Mouse (Mus musculus): ENCODE results near the gene Gm49776. TPM values are rescaled to one million over a fixed set of nuclear protein-coding genes. Genes with fewer than 3 reads are reported as not detected.
"Not testable (repeated sequence)": the region's sequence is repeated elsewhere in the genome, so short reads cannot be mapped to it uniquely, and the experiment has no call there.

Gene Gm49776
- polyA plus RNA-seq, 1 experiment from 2014 or later: not detected

GRCm38 (mm10) chr16:18195561-18195960 lies 62.6 kb downstream of the Gm49776 start:
- ATAC-seq (ENCODE audit: insufficient number of reproducible peaks, low FRiP score, low TSS enrichment, low read depth); H3K9me3 ChIP-seq; H3K4me2 ChIP-seq; H3K4me3 ChIP-seq; H3K27ac ChIP-seq; H3K9ac ChIP-seq; H3K36me3 ChIP-seq: not testable (repeated sequence)
- 25% methylated on average over 3 of the region's 3 CpGs for WGBS
- H3K27me3 ChIP-seq: peaks cover 14% of the 10 kb centered on the region
- H3K4me1 ChIP-seq: peaks cover 32% of the 10 kb centered on the region

MicroRNA genes within 50 kb of the gene (microRNA counts, 519-probe panel; counts per million panel counts)
- microRNA mmu-miR-1306: 1,518 counts per million, percentile 16 among the panel's probes with 10 or more counts

Small RNA genes lying within 50 kb of the gene (microRNA-seq; reads per million reads assigned to microRNA genes)
- gene Gm24572 (0.82 reads per million), gene Mir1306 (161 reads per million, percentile 55 among the genes with 10 or more reads in this experiment)

Other genes with a start within 250 kb of the Gm49776 start
- gene Dgcr6, start 205.5 kb downstream of the Gm49776 start, polyA plus RNA-seq (2015; fragmentation: Nextera tagmentation; extraction: Ambion mirVana): 108 and 114 TPM in 2 replicates
- gene Prodh, start 168.1 kb downstream of the Gm49776 start, polyA plus RNA-seq (2015; fragmentation: Nextera tagmentation; extraction: Ambion mirVana): 10.9 and 11.8 TPM in 2 replicates
- 7.0 and 7.9 TPM in 2 replicates for gene Rtn4r, start 130.7 kb downstream of the Gm49776 start, polyA plus RNA-seq (2015; fragmentation: Nextera tagmentation; extraction: Ambion mirVana)
- not detected in 2 replicates for gene Ccdc188, start 40.4 kb downstream of the Gm49776 start, polyA plus RNA-seq (2015; fragmentation: Nextera tagmentation; extraction: Ambion mirVana)
- gene Zdhhc8, start 23.2 kb downstream of the Gm49776 start, polyA plus RNA-seq (2015; fragmentation: Nextera tagmentation; extraction: Ambion mirVana): 20.0 and 23.8 TPM in 2 replicates
- 103 and 110 TPM in 2 replicates for gene Trmt2a, start 9.6 kb downstream of the Gm49776 start, polyA plus RNA-seq (2015; fragmentation: Nextera tagmentation; extraction: Ambion mirVana)
- gene Ranbp1, start 9.6 kb downstream of the Gm49776 start, polyA plus RNA-seq (2015; fragmentation: Nextera tagmentation; extraction: Ambion mirVana): 431 and 446 TPM in 2 replicates
- 28.7 and 34.0 TPM in 2 replicates for gene Dgcr8, start 30.9 kb upstream of the Gm49776 start, polyA plus RNA-seq (2015; fragmentation: Nextera tagmentation; extraction: Ambion mirVana)
- gene Tango2, start 89.8 kb upstream of the Gm49776 start, polyA plus RNA-seq (2015; fragmentation: Nextera tagmentation; extraction: Ambion mirVana): 29.6 and 33.3 TPM in 2 replicates
- 25.3 and 25.8 TPM in 2 replicates for gene Arvcf, start 89.9 kb upstream of the Gm49776 start, polyA plus RNA-seq (2015; fragmentation: Nextera tagmentation; extraction: Ambion mirVana)
- 16.5 and 16.8 TPM in 2 replicates for gene Txnrd2, start 168.1 kb upstream of the Gm49776 start, polyA plus RNA-seq (2015; fragmentation: Nextera tagmentation; extraction: Ambion mirVana)
- 119 and 127 TPM in 2 replicates for gene Comt, start 168.5 kb upstream of the Gm49776 start, polyA plus RNA-seq (2015; fragmentation: Nextera tagmentation; extraction: Ambion mirVana)
- 20.5 and 20.9 TPM in 2 replicates for gene Gnb1l, start 240.4 kb upstream of the Gm49776 start, polyA plus RNA-seq (2015; fragmentation: Nextera tagmentation; extraction: Ambion mirVana)
- 3.4 and 4.2 TPM in 2 replicates for gene Rtl10, start 240.6 kb upstream of the Gm49776 start, polyA plus RNA-seq (2015; fragmentation: Nextera tagmentation; extraction: Ambion mirVana)

Measured in limb, embryonic 15.5 days (tissue).